Mouse (Mus musculus): ENCODE results near the gene Ubox5. TPM values are rescaled to one million over a fixed set of nuclear protein-coding genes. Genes with fewer than 3 reads are reported as not detected.

Gene Ubox5
- polyA plus RNA-seq, 1 experiment from 2014 or later, result 22.7 TPM

- Histone ChIP-seq H3K4me3 (no peak overlapping the region), H3K4me1 (peaks cover 14% of the 10 kb centered on the region), H3K27ac (no peak overlapping the region), H3K9me3 (replicated peaks) (no peaks in the 10 kb centered on the region), H3K27me3 (ENCODE audit: low read depth, poor library complexity, severe bottlenecking) (peaks cover 19% of the 10 kb centered on the region), H3K36me3 (peaks cover 12% of the 10 kb centered on the region; the same call in 1 of the 2 replicates)
- no peak for DNase-seq (ENCODE audit: low spot score)
- WGBS, result 85% methylated on average over 4 of the region's 4 CpGs
Observed at GRCm38 (mm10) chr2:130645198-130645597, 15.4 kb upstream of the Ubox5 start.

- no peaks in the 10 kb centered on the region for H3K9me3 ChIP-seq (replicated peaks)
Observed at GRCm38 (mm10) chr2:130642684-130643369, 13.0 kb upstream of the Ubox5 start, which contains the start of gene Lzts3. TSS of gene Lzts3 (minus strand) at chr2:130642803.

DNA sequence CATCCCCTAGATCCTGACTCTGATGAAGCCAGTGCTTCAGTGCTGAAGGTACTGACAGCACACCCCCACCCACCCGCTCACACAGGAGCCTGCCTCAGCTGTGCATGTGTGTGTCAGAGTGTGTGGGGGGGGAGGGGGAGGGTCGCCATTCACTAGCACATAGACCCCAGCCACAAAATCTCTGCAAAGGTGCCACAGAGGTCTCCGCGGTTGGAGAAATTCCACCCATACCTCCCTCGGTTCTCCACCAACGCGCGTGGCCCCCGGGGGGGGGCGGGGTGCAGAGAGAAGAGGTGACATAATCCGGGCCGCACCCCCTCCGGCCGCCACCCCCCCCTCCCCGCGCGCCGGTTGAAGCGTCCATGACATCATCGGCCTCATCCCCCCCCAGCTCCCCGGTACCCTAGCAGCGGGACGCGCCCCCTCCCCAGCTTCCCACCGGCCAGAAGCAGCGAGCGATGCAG lies 12.4 kb upstream of the Ubox5 start:
- 0% methylated on average over 27 of the region's 27 CpGs for WGBS
- peaks cover 49% of the 10 kb centered on the region for H3K27me3 ChIP-seq (ENCODE audit: low read depth, poor library complexity, severe bottlenecking)
- H3K4me1 ChIP-seq, result peaks cover 20% of the 10 kb centered on the region
- H3K9me3 ChIP-seq (replicated peaks), result no peaks in the 10 kb centered on the region
- peaks cover 3% of the 10 kb centered on the region; the same call in 1 of the 2 replicates for H3K36me3 ChIP-seq
- peak overlapping the region; percentile 79 for H3K4me3 ChIP-seq
- no peak for DNase-seq (ENCODE audit: low spot score)
- H3K27ac ChIP-seq, result peak overlapping the region; percentile 84

More at GRCm38 (mm10) chr2:130642684-130643369, 13.0 kb upstream of the Ubox5 start, which contains the start of gene Lzts3:
- Histone ChIP-seq H3K4me1 (peaks cover 19% of the 10 kb centered on the region), H3K27ac (peak within 1 kb of the TSS; percentile 84), H3K36me3 (peaks cover 3% of the 10 kb centered on the region; the same call in 1 of the 2 replicates), H3K27me3 (ENCODE audit: low read depth, poor library complexity, severe bottlenecking) (peaks cover 43% of the 10 kb centered on the region), H3K4me3 (peak within 1 kb of the TSS; percentile 79)
- 4% methylated on average over 40 of the region's 40 CpGs for WGBS
- peak; percentile 97 for DNase-seq (ENCODE audit: low spot score)

DNA sequence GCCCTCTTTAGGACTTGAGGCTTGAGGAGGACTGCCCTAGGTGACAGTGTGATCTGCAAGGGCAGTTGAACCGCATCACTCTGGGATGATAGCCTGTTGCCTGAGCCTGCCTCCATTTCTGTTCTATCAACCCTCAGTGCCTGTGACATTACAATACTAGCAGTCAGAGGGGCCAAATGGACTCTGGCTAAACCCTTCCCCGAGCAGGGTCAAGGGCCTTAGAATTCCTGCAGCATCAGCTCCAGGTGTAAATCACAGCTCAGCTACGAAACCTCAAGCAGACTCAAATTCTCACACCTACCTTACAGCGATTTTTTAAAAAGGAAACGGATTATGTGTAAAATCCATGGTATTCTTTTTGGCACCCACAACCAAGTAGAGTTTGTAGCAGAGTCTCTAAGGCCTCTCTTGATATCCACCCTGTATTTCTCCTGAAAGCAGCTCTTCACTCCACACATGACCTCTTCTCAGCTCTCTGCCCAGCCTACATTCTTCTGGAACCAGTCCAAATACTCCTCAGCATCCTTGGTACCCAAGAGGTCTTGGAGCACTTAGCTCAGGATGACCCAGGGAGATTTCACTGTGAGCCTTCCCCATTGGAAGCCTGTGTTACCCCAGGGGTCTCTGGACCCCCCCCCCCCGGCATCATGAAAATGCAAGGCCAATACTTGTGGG lies 11.7 kb upstream of the Ubox5 start:
- H3K27ac ChIP-seq, result no peak overlapping the region
- WGBS, result 42% methylated on average over 6 of the region's 6 CpGs
- DNase-seq (ENCODE audit: low spot score), result no peak
- H3K36me3 ChIP-seq, result no peaks in the 10 kb centered on the region
- H3K27me3 ChIP-seq (ENCODE audit: low read depth, poor library complexity, severe bottlenecking), result peaks cover 56% of the 10 kb centered on the region
- H3K4me1 ChIP-seq, result peaks cover 20% of the 10 kb centered on the region
- peak overlapping the region; percentile 79; the same call in 1 of the 2 replicates for H3K4me3 ChIP-seq
- H3K9me3 ChIP-seq (replicated peaks), result no peaks in the 10 kb centered on the region

DNA sequence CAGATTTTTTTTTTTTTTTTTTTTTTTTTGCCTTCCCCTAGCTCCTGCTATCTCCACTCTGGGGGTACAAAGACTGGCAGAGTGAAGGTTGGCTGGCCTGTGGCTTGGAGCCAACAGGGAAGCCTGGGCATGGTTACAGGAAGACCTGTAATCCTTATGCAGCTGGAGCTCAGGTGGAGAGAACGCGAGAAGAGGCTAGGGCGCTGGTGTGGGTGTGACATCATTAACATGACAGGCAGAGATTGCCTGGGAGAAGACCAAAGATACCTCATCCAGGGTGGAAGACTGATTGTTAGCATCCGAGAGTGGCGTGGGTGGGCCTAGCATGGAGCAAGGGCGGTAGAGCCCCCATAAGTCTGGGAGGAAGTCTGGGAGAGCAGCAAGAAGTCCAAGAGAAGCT lies 9.4 kb upstream of the Ubox5 start:
- no peaks in the 10 kb centered on the region for H3K9me3 ChIP-seq (replicated peaks)
- H3K27me3 ChIP-seq (ENCODE audit: low read depth, poor library complexity, severe bottlenecking), result peaks cover 79% of the 10 kb centered on the region
- H3K4me1 ChIP-seq, result peaks cover 39% of the 10 kb centered on the region
- DNase-seq (ENCODE audit: low spot score), result no peak
- no peak overlapping the region for H3K4me3 ChIP-seq
- WGBS, result 70% methylated on average over 6 of the region's 6 CpGs
- H3K36me3 ChIP-seq, result no peaks in the 10 kb centered on the region
- H3K27ac ChIP-seq, result no peak overlapping the region

DNA sequence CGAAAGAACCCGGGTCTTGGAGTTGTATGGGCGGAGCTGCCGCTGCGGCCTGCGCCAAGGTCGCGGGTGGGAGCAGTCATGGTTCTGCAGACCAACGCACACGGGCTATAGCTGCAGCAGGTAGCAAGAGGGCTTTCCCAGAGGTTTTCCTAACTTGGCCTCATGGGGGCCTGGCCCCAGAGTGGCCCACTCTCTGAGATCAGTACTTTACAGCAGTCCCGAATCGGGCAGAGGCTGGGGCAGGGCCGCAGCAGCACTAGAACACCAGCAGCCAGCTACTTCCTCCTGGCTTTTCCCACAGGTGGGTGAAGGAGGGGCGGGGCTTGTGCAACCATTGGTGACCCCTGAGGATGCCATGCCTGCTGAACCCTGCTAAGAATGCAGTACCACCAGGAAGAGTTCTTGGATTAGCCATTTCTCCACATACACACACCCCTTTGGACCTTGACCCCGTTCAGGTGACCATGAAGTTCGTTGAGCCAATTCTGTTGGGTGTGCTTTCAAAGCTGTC lies 8.3 kb upstream of the Ubox5 start:
- no peaks in the 10 kb centered on the region for H3K9me3 ChIP-seq (replicated peaks)
- H3K36me3 ChIP-seq, result no peaks in the 10 kb centered on the region
- no peak for DNase-seq (ENCODE audit: low spot score)
- peaks cover 90% of the 10 kb centered on the region for H3K27me3 ChIP-seq (ENCODE audit: low read depth, poor library complexity, severe bottlenecking)
- no peak overlapping the region for H3K27ac ChIP-seq
- WGBS, result 25% methylated on average over 16 of the region's 16 CpGs
- H3K4me3 ChIP-seq, result no peak overlapping the region
- peaks cover 48% of the 10 kb centered on the region for H3K4me1 ChIP-seq

GRCm38 (mm10) chr2:130635847-130636246 lies 6.0 kb upstream of the Ubox5 start:
- Histone ChIP-seq H3K27me3 (ENCODE audit: low read depth, poor library complexity, severe bottlenecking) (peaks cover 81% of the 10 kb centered on the region), H3K36me3 (no peaks in the 10 kb centered on the region), H3K27ac (no peak overlapping the region), H3K4me1 (peaks cover 38% of the 10 kb centered on the region), H3K9me3 (replicated peaks) (no peaks in the 10 kb centered on the region), H3K4me3 (peak overlapping the region; percentile 58)
- peak; percentile 51 for DNase-seq (ENCODE audit: low spot score)
- WGBS, result 9% methylated on average over 21 of the region's 21 CpGs

GRCm38 (mm10) chr2:130634739-130635411 lies 5.0 kb upstream of the Ubox5 start:
- Histone ChIP-seq H3K27ac (peak overlapping the region; percentile 73), H3K27me3 (ENCODE audit: low read depth, poor library complexity, severe bottlenecking) (peaks cover 71% of the 10 kb centered on the region), H3K36me3 (no peaks in the 10 kb centered on the region), H3K9me3 (replicated peaks) (no peaks in the 10 kb centered on the region), H3K4me1 (peaks cover 41% of the 10 kb centered on the region), H3K4me3 (peak overlapping the region; percentile 58)
- peak; percentile 78 for DNase-seq (ENCODE audit: low spot score)
- WGBS, result under 1% methylated on average over 38 of the region's 38 CpGs

- 12% methylated on average over 14 of the region's 14 CpGs for WGBS
- no peaks in the 10 kb centered on the region for H3K36me3 ChIP-seq
- peak overlapping the region; percentile 73; the same call in 1 of the 2 replicates for H3K27ac ChIP-seq
- H3K4me3 ChIP-seq, result peak overlapping the region; percentile 58
- H3K27me3 ChIP-seq (ENCODE audit: low read depth, poor library complexity, severe bottlenecking), result peaks cover 64% of the 10 kb centered on the region
- DNase-seq (ENCODE audit: low spot score), result peak; percentile 43
- peaks cover 42% of the 10 kb centered on the region for H3K4me1 ChIP-seq
- no peaks in the 10 kb centered on the region for H3K9me3 ChIP-seq (replicated peaks)
Observed at GRCm38 (mm10) chr2:130634006-130634738, 4.3 kb upstream of the Ubox5 start.

- Histone ChIP-seq H3K9me3 (replicated peaks) (no peaks in the 10 kb centered on the region), H3K4me3 (no peak overlapping the region), H3K27me3 (ENCODE audit: low read depth, poor library complexity, severe bottlenecking) (peaks cover 53% of the 10 kb centered on the region), H3K4me1 (peaks cover 48% of the 10 kb centered on the region), H3K27ac (no peak overlapping the region), H3K36me3 (peaks cover 1% of the 10 kb centered on the region)
- DNase-seq (ENCODE audit: low spot score), result no peak
- WGBS, result 58% methylated on average over 5 of the region's 5 CpGs
Observed at GRCm38 (mm10) chr2:130632887-130633675, 3.2 kb upstream of the Ubox5 start.

DNA sequence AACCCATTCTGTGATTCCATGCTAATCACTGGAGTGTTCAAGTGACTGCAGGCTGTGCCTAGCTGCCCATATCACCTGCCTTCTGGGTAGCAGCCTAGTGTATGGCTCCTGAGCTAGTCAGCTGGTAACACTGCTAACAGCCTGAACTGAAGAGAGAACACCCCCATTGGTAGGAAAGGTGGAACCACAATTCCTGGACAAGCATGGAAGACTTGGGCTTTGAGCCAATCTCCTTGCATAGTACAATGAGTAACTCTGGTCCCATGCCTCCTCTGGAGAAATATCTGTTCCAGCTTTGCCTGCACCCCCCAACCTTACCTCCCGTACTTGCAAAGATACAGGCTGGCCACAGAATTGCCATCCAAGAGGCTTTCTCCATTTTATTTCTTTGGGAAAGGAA lies 2.6 kb upstream of the Ubox5 start:
- Histone ChIP-seq H3K27me3 (ENCODE audit: low read depth, poor library complexity, severe bottlenecking) (peaks cover 47% of the 10 kb centered on the region), H3K4me1 (peaks cover 44% of the 10 kb centered on the region), H3K27ac (no peak overlapping the region), H3K36me3 (peaks cover 8% of the 10 kb centered on the region), H3K9me3 (replicated peaks) (no peaks in the 10 kb centered on the region), H3K4me3 (no peak overlapping the region)
- no peak for DNase-seq (ENCODE audit: low spot score)
- WGBS, result 92% methylated on average over 1 of the region's 1 CpGs
